Mouse (Mus musculus) embryonic facial prominence, embryonic 12.5 days (tissue): ENCODE results near the gene Otulin. TPM values are rescaled to one million over a fixed set of nuclear protein-coding genes. Genes with fewer than 3 reads are reported as not detected.

Source experiments
- ATAC-seq: fragments of 200-750 bp; cut with Nextera tagmentation; 2 replicates; pipeline ENCODE4 v1.8.0; 2017; ENCODE audit not compliant: insufficient number of reproducible peaks, insufficient read depth, low FRiP score, low TSS enrichment
- H3K27ac ChIP-seq: fragments of 300-500 bp; sonication (generic); 2 replicates; pipeline ENCODE4 v1.5.1; 2016; ENCODE audit warnings: mild to moderate bottlenecking
- H3K27me3 ChIP-seq: fragments of 300-500 bp; sonication (generic); 2 replicates; pipeline ENCODE4 v1.6.1; 2016; ENCODE audit warnings: mild to moderate bottlenecking, moderate library complexity
- H3K36me3 ChIP-seq: fragments of 300-500 bp; sonication (generic); 2 replicates; pipeline ENCODE4 v1.6.1; 2016; ENCODE audit warnings: mild to moderate bottlenecking
- H3K4me1 ChIP-seq: fragments of 300-500 bp; sonication (generic); 2 replicates; pipeline ENCODE4 v1.6.1; 2016
- H3K4me2 ChIP-seq: fragments of 300-500 bp; sonication (generic); replicated peaks from 2 replicates; pipeline ENCODE4 v1.6.1; 2016; ENCODE audit warnings: mild to moderate bottlenecking, moderate library complexity
- H3K4me3 ChIP-seq: fragments of 300-500 bp; sonication (generic); 2 replicates; pipeline ENCODE4 v1.5.1; 2016; ENCODE audit warnings: mild to moderate bottlenecking
- H3K9ac ChIP-seq: fragments of 300-500 bp; sonication (generic); 2 replicates; pipeline ENCODE4 v1.6.1; 2016; ENCODE audit warnings: mild to moderate bottlenecking, moderate library complexity
- H3K9me3 ChIP-seq: fragments of 300-500 bp; sonication (generic); 2 replicates; pipeline ENCODE4 v1.6.1; 2016; ENCODE audit warnings: mild to moderate bottlenecking, moderate library complexity
- WGBS: fragments of 180-500 bp; shearing (Covaris S2); methylation state at CpG from one replicate; pipeline ENCODE4 v1.1.7; 2016; 5-methylcytosine and 5-hydroxymethylcytosine counted together
- polyA plus RNA-seq: library from polyadenylated mRNA; unstranded; fragments of >200 nt; fragmentation: Nextera tagmentation; extraction: Ambion mirVana; gene quantifications from 2 replicates; pipeline ENCODE4 v1.2.1, GENCODE M21; 2016

Otulin gene
- polyA plus RNA-seq, 1 experiment from 2014 or later, result 35.4 TPM

- no peaks in the 10 kb centered on the region for H3K27me3 ChIP-seq
- no peak for ATAC-seq
- H3K9me3 ChIP-seq, result no peaks in the 10 kb centered on the region
- no peak overlapping the region for H3K9ac ChIP-seq
- WGBS, result 85% methylated on average over 4 of the region's 4 CpGs
- H3K4me1 ChIP-seq, result peaks cover 4% of the 10 kb centered on the region; the same call in 1 of the 2 replicates
- H3K4me3 ChIP-seq, result no peak overlapping the region
- no peak overlapping the region for H3K27ac ChIP-seq
- no peaks in the 10 kb centered on the region for H3K36me3 ChIP-seq
- H3K4me2 ChIP-seq, result no peak overlapping the region
Measured at GRCm38 (mm10) chr15:27669276-27669675, 38.8 kb upstream of the Otulin start.

- peaks cover 4% of the 10 kb centered on the region; the same call in 1 of the 2 replicates for H3K4me1 ChIP-seq
- no peak for ATAC-seq
- no peak overlapping the region for H3K4me3 ChIP-seq
- no peak overlapping the region for H3K4me2 ChIP-seq
- WGBS, result 95% methylated on average over 7 of the region's 7 CpGs
- H3K27me3 ChIP-seq, result no peaks in the 10 kb centered on the region
- no peak overlapping the region for H3K9ac ChIP-seq
- H3K9me3 ChIP-seq, result no peaks in the 10 kb centered on the region
- no peak overlapping the region for H3K27ac ChIP-seq
- H3K36me3 ChIP-seq, result no peaks in the 10 kb centered on the region
Measured at GRCm38 (mm10) chr15:27668557-27668956, 38.1 kb upstream of the Otulin start.

DNA sequence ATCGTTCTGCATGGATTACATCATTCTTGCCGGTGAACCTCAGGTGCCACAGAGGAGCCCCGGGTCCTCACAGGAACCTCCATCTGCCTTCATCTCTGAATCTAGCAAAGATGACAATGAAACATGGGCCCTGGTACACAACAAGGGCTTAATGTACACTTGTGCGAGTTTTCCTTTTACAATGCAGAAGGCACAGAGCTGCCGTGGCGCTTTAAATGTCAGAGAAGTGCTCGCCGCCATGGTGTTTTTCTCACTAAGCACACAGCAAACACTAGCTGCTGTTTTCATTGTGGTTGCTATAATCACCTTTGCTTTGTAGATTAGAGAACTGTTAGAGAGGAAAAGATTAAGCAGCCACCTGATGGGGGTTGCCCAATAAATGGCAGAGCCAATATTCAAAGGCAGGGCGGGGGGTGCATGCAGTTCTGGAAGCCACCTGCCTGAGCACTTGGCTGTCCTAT lies 37.5 kb upstream of the Otulin start:
- no peak overlapping the region for H3K27ac ChIP-seq
- H3K36me3 ChIP-seq, result no peaks in the 10 kb centered on the region
- no peak for ATAC-seq
- no peak overlapping the region for H3K9ac ChIP-seq
- H3K4me3 ChIP-seq, result no peak overlapping the region
- 85% methylated on average over 9 of the region's 9 CpGs for WGBS
- H3K27me3 ChIP-seq, result no peaks in the 10 kb centered on the region
- H3K4me1 ChIP-seq, result peaks cover 4% of the 10 kb centered on the region; the same call in 1 of the 2 replicates
- no peaks in the 10 kb centered on the region for H3K9me3 ChIP-seq
- H3K4me2 ChIP-seq, result no peak overlapping the region

DNA sequence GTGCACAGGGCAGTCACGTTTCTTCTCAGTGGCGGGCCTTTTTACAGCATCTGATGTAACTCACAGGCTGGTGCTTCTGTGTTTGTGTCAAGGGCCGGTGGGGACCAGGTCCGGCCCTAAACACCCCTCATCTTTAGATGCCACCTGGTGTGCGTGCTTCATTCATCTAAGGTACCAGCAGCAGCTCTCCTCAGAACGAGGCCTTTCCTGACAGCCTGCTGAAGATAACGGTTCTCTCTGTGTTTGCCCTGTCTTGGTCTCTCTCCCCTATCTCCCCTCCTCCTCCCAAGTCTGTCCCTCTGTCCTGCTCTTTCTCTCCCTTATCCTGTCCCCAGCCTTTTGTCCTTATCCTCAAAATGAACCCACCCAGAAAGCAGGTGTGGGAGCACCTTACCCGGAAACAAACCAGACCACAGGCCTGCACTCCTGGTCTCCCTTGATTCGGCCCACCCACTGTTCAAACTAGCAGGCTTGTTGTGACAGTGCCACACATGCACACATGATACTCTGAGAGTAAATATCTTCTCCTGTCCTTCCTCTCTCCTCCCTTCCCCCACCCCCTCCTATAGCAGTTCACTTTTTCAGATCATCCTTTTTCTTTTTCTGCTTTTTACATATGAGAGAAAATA lies 36.5 kb upstream of the Otulin start:
- H3K27ac ChIP-seq, result no peak overlapping the region
- no peak overlapping the region for H3K4me2 ChIP-seq
- ATAC-seq, result no peak
- peaks cover 4% of the 10 kb centered on the region; the same call in 1 of the 2 replicates for H3K4me1 ChIP-seq
- WGBS, result 79% methylated on average over 9 of the region's 9 CpGs
- no peak overlapping the region for H3K9ac ChIP-seq
- no peaks in the 10 kb centered on the region for H3K27me3 ChIP-seq
- H3K4me3 ChIP-seq, result no peak overlapping the region
- no peaks in the 10 kb centered on the region for H3K9me3 ChIP-seq
- no peaks in the 10 kb centered on the region for H3K36me3 ChIP-seq

DNA sequence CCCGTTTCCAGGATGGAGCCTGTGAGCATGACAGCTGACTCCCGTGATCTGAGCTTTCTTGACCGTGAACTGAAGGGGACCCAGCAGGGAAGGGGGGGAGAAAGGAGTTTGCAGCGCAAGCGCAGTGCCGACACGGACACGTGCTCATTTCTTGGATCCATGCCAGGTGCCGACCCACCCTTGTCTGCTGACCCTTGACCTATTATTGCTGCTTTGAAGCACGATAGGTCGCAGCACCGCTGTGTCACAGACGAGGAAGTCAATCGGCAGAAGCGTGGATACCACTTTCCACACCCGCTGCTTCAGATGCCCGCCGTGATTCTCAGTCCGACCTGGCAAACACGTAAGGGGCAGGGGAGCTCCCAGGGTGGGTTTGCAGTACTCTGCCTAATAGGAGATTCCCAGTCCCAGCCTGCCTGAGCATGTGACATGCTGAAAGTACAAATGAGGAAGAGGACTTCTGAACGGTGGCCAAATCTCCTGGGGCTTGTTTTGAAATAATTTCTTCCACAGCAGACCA lies 35.0 kb upstream of the Otulin start:
- H3K9me3 ChIP-seq, result no peaks in the 10 kb centered on the region
- no peak overlapping the region for H3K4me3 ChIP-seq
- H3K27me3 ChIP-seq, result no peaks in the 10 kb centered on the region
- no peak overlapping the region for H3K27ac ChIP-seq
- peak overlapping the region; percentile 32; the same call in 1 of the 2 replicates for H3K4me2 ChIP-seq
- WGBS, result 55% methylated on average over 21 of the region's 21 CpGs
- no peak overlapping the region for H3K9ac ChIP-seq
- H3K4me1 ChIP-seq, result peaks cover 4% of the 10 kb centered on the region; the same call in 1 of the 2 replicates
- no peak for ATAC-seq
- no peaks in the 10 kb centered on the region for H3K36me3 ChIP-seq

- Histone ChIP-seq H3K4me2 (no peak overlapping the region), H3K4me1 (peaks cover 4% of the 10 kb centered on the region; the same call in 1 of the 2 replicates), H3K27me3 (no peaks in the 10 kb centered on the region), H3K27ac (no peak overlapping the region), H3K36me3 (no peaks in the 10 kb centered on the region), H3K4me3 (no peak overlapping the region), H3K9ac (no peak overlapping the region), H3K9me3 (no peaks in the 10 kb centered on the region)
- WGBS, result 89% methylated on average over 9 of the region's 9 CpGs
- ATAC-seq, result no peak
Measured at GRCm38 (mm10) chr15:27664126-27664525, 33.6 kb upstream of the Otulin start.

DNA sequence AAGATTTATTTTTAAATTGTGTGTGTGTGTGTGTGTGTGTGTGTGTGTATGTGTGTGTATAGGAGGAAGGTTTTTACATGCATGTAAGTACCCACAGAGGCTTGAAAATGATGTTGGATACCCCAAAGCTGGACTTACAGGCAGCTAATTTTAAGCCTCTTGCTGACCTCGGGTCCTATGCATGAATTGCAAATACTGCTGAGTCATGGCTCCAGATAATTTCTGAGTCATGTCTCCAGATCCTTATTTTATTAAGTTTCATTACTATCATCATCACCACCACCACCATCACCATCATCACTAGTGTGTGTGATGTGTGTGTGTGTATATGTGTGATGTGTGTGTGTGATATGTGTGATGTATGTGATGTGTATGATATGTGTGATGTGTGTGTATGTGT lies 32.2 kb upstream of the Otulin start:
- H3K9me3 ChIP-seq, result no peaks in the 10 kb centered on the region
- 63% methylated on average over 1 of the region's 1 CpGs for WGBS
- H3K4me2 ChIP-seq, result no peak overlapping the region
- H3K4me1 ChIP-seq, result peaks cover 4% of the 10 kb centered on the region; the same call in 1 of the 2 replicates
- 0 out of 2 replicates have a peak, but pooled peaks cover 3% of the 10 kb centered on the region for H3K36me3 ChIP-seq
- H3K9ac ChIP-seq, result no peak overlapping the region
- no peak overlapping the region for H3K27ac ChIP-seq
- no peaks in the 10 kb centered on the region for H3K27me3 ChIP-seq
- no peak overlapping the region for H3K4me3 ChIP-seq
- no peak for ATAC-seq

DNA sequence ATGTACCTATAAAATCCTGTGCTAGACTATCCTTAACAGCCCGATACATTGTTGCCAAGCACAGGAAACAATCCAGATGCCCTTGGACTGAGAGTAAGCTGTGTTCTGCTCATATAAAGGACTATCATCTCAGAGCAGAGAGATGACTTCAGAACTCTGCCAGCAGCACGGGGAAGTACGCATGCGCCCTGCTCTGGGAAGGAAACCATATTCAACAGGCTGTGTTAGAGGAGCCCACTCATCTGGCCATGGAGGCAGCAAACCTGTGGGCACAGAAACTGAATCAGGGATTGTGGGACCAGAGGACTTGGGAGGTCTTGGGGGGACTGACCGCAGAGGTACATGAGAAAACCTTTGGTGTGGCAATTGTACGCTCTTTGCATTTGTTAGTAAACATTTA lies 31.2 kb upstream of the Otulin start:
- H3K27ac ChIP-seq, result no peak overlapping the region
- no peak for ATAC-seq
- H3K4me3 ChIP-seq, result no peak overlapping the region
- WGBS, result 90% methylated on average over 6 of the region's 6 CpGs
- H3K9me3 ChIP-seq, result no peaks in the 10 kb centered on the region
- H3K4me2 ChIP-seq, result no peak overlapping the region
- H3K9ac ChIP-seq, result no peak overlapping the region
- H3K36me3 ChIP-seq, result 0 out of 2 replicates have a peak, but pooled peaks cover 3% of the 10 kb centered on the region
- H3K27me3 ChIP-seq, result no peaks in the 10 kb centered on the region
- peaks cover 4% of the 10 kb centered on the region; the same call in 1 of the 2 replicates for H3K4me1 ChIP-seq

DNA sequence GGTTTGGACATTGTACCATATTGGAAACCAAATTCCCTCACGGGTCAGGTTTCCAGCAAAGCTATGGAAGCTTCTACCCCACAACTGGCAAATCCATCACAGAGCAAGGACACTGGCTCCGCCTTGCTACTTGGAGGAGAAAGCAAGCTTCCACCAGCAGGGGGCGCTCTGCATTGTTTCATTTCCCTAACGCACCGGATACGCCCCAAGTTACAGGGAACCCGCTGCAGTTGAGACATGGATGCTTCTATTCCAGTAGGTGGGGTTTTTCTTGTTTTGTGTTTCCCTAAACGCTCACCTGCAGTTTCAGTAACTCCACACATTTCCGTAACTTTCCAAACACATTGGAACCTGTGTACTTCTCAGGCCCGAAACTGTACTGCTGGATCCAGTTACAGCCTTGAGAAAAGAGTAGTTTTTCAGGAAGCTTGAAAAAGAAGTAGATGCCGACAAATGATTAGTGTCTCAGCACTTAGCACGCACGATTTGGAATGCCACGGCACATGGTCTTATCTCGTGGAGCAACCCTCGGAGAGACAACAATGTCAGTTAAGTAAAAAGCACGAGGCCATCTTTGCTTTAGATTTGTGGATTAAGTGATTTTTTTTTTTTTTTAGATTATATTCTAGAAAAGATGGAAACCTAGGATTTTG lies 29.2 kb upstream of the Otulin start:
- Histone ChIP-seq H3K27ac (no peak overlapping the region), H3K36me3 (0 out of 2 replicates have a peak, but pooled peaks cover 3% of the 10 kb centered on the region), H3K9ac (no peak overlapping the region), H3K9me3 (no peaks in the 10 kb centered on the region), H3K4me1 (no peaks in the 10 kb centered on the region), H3K4me3 (no peak overlapping the region), H3K4me2 (no peak overlapping the region), H3K27me3 (no peaks in the 10 kb centered on the region)
- 38% methylated on average over 17 of the region's 17 CpGs for WGBS
- no peak for ATAC-seq

DNA sequence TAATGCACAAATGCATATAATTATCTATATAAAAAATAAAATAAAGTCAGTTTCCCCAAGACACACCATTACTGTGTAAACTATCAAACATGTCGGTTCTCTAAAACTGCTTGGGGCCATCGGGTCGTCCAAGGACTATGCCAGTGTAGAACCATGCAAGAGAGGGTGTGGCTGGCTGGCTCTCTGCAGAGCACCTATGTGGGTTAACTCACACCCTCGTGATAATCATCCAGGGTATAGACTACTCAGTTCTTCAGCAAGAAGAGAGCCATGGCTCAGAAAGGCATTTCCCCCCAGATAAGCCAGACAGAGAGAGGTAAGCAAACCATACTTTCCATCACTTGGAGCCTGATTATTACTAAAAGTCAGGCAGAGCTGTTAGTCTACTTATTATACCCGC lies 28.6 kb upstream of the Otulin start:
- 80% methylated on average over 5 of the region's 5 CpGs for WGBS
- Histone ChIP-seq H3K27me3 (no peaks in the 10 kb centered on the region), H3K9me3 (no peaks in the 10 kb centered on the region), H3K27ac (no peak overlapping the region), H3K9ac (no peak overlapping the region), H3K4me1 (no peaks in the 10 kb centered on the region), H3K4me3 (no peak overlapping the region), H3K4me2 (no peak overlapping the region), H3K36me3 (0 out of 2 replicates have a peak, but pooled peaks cover 3% of the 10 kb centered on the region)
- no peak for ATAC-seq

DNA sequence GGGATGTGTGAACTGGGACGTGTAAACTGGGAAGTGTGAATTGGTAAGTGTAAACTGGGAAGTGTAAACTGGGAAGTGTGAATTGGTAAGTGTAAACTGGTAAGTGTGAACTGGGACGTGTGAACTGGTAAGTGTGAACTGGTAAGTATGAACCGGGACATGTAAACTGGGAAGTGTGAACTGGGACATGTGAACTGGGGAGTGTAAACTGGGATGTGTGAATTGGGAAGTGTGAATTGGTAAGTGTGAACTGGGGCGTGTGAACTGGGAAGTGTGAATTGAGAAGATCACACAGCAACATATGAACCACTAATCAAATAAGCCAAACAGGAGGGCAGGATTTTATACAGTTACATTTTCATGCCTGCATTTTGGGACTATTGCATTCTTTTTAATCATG lies 27.9 kb upstream of the Otulin start:
- no peaks in the 10 kb centered on the region for H3K9me3 ChIP-seq
- 0 out of 2 replicates have a peak, but pooled peaks cover 3% of the 10 kb centered on the region for H3K36me3 ChIP-seq
- no peak overlapping the region for H3K27ac ChIP-seq
- 89% methylated on average over 4 of the region's 4 CpGs for WGBS
- H3K4me2 ChIP-seq, result no peak overlapping the region
- no peaks in the 10 kb centered on the region for H3K4me1 ChIP-seq
- no peak overlapping the region for H3K9ac ChIP-seq
- ATAC-seq, result no peak
- H3K27me3 ChIP-seq, result no peaks in the 10 kb centered on the region
- no peak overlapping the region for H3K4me3 ChIP-seq

DNA sequence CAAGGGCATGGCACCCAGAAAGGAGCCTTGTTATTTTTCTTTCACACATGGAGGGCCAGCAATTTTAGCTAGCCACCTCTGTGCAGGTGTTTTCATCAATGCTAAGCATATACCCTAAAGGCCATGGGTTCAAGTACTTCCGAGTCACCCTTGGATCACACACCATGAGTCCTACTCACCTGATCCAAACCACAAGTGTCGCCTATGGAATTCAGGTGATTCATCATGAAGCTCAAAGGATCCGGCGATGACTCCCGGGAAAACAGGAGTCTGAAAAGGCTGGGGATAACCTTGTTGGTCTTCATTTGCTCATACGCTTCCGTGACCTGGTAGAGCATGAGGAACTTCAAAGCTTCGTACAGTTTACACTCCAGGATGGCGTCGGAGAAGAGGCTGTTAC lies 27.4 kb upstream of the Otulin start:
- H3K27ac ChIP-seq, result no peak overlapping the region
- no peaks in the 10 kb centered on the region for H3K27me3 ChIP-seq
- no peak overlapping the region for H3K9ac ChIP-seq
- H3K9me3 ChIP-seq, result no peaks in the 10 kb centered on the region
- H3K4me2 ChIP-seq, result no peak overlapping the region
- no peak overlapping the region for H3K4me3 ChIP-seq
- no peaks in the 10 kb centered on the region for H3K4me1 ChIP-seq
- 93% methylated on average over 10 of the region's 10 CpGs for WGBS
- ATAC-seq, result no peak
- 0 out of 2 replicates have a peak, but pooled peaks cover 3% of the 10 kb centered on the region for H3K36me3 ChIP-seq
